Mouse (Mus musculus): ENCODE data around the gene Stra8. TPM values are rescaled to one million over a fixed set of nuclear protein-coding genes. Genes with fewer than 3 reads are reported as not detected.

Stra8 gene
- polyA plus RNA-seq (2014; fragmentation: Illumina TruSeq; extraction: RNeasy Lipid Tissue Mini Kit (QIAGEN cat#74804); ENCODE audit: low read depth, low replicate concordance) = not detected

DNA sequence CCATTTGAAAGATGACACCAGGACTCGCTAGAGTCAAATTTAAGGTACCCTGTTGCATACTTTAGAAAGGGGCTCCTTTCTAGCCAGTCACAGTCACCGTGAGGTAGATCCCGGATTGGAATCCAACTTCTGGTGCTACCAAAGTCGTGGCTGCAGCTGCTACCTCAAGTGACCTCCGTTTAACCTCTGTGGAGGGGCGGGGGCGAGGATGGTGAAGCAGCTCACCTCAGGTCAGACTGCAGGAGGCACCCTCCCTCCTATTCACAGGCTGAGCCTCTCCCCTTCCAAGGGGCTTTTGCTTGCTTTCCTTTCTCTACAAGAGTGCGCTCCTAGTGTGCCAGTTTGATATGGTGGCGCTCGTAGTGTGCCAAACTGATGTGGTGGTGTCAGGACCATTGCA is at the start of gene Stra8:
TSS of gene Stra8 (plus strand) at position 208 of the 400 bp plus-strand sequence.

DNA sequence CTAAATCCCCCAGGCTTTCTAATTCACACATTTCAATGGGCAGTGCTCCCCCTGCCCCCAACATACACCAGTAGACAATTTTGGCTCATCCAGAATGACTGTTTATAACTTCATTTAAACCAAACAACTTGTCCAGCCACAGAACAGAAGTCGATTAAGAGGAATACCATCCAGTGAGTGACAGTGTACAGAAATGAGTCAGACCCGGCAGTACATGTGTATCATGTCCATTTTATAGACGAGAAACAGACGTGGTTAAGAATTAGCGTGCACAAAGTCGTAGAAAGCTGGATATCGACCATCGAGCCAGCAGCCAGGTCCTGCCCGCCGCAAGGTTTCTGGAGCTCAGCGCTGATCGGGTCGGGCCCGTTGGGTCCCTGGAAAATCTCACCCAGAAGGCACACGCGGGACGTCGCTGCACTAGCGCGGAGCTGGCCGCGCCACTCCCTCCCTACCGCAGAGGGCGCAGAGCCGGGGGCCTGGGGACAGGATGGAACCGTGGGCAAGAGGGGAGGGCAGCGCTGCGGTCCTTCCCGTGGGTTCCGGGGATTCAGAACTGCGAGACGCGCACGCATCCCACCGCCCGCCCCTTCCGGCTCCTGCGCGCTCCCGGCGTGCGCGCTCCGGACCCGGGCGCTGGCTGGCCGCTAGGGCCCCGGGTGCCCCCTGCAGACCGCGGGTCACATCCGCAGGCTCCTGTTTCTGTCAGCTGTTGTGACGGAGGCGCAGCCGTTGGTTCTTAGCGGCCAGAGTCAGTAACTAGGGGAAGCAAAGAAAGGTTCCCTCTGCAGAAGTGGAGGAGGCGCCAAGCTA is 42.2 kb upstream of the Stra8 start, which contains the start of gene Cyren:
TSS of gene Cyren (minus strand) at position 552 of the 813 bp plus-strand sequence.

DNA sequence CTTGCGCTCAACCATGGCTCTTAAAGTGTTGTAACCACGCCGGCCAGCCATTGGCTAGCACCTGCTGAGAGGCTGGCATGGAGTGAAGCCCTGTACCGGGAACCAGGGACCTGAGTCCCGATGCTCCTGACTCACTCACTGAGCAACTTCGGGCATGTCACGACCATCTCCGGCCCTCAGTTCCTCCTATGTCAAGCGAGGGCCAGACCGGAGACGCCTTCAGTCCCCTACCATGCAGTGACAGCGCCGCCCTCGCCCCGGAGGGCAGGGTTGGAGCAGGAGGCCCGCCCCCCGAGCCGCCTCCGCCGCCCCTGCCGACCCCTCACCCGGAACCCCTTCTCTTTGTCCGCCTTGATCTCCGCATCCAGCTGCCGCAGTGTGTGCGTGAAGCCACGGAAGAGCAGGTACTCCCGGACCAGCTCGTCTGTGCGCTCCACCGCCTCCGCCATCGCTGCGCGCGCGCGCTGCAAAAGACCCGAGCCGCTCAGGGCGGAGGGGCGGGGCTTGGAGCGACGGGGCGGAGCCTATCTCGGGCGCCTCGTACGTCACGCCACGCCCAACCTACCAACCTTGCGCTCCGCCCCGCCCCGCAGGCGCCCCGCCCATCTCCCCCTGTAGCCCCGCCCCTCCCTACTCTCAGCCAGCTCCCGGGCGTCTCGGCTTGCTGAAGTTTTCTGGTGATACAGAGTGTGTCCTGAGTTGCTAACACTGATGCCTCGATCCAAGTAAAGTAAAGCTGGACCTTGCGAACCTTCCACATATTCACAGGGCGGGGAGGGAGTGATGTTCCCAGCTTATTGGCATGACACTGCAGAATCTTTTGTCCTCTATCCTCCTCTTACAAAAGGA is 9.4 kb upstream of the Stra8 start, which contains the start of gene Wdr91:
TSS of gene Wdr91 (minus strand) at position 506 of the 849 bp plus-strand sequence.

DNA sequence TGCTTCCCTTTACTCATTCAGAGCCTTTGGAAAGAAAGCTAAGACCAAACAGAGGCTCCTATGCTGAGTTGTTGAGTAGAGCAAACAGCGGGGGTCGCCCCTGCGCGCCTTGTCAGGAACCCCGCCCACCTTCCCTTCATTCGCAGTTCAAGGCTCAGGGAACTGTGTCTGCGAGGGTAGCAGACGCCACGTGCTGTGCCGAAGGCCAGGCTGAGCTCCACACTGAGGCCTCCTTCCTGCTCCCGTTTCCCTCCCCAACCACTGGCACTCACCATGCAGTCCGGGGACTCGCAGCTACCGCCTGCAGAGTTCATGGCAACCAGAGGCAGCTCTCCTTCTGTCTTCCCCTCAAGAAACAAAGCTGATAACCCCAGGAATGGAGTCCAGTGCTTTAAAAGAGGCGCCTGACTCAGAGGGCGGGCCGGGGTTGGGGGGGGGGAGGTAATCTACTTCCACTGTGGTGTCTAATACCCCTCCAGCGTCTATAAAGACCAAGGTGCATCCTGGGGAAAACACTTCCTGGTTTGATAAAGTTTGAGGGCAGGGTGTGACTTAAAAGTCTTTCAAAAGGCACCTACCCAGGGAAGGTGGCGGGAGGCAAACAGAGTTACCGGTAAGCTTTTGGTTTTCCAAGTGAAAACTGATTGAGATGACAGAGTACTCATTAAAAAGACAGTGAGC is 68.3 kb downstream of the Stra8 start, which contains the start of gene Slc23a4:
TSS of gene Slc23a4 (minus strand) at position 324 of the 681 bp plus-strand sequence.

Other genes starting within 250 kb of the Stra8 start
- 18.0 TPM for gene Agbl3, start 139.7 kb upstream of the Stra8 start, polyA plus RNA-seq (2014; fragmentation: Illumina TruSeq; extraction: RNeasy Lipid Tissue Mini Kit (QIAGEN cat#74804); ENCODE audit: low read depth, low replicate concordance)
- 27.3 TPM for gene Tmem140, start 57.0 kb upstream of the Stra8 start, polyA plus RNA-seq (2014; fragmentation: Illumina TruSeq; extraction: RNeasy Lipid Tissue Mini Kit (QIAGEN cat#74804); ENCODE audit: low read depth, low replicate concordance)
- gene Cyren, start 42.1 kb upstream of the Stra8 start, polyA plus RNA-seq (2014; fragmentation: Illumina TruSeq; extraction: RNeasy Lipid Tissue Mini Kit (QIAGEN cat#74804); ENCODE audit: low read depth, low replicate concordance) = 7.3 TPM
- 11.7 TPM for gene Wdr91, start 9.3 kb upstream of the Stra8 start, polyA plus RNA-seq (2014; fragmentation: Illumina TruSeq; extraction: RNeasy Lipid Tissue Mini Kit (QIAGEN cat#74804); ENCODE audit: low read depth, low replicate concordance)
- 6.6 TPM for gene Slc23a4, start 68.2 kb downstream of the Stra8 start, polyA plus RNA-seq (2014; fragmentation: Illumina TruSeq; extraction: RNeasy Lipid Tissue Mini Kit (QIAGEN cat#74804); ENCODE audit: low read depth, low replicate concordance)
- 15.2 TPM for gene Cnot4, start 213.6 kb downstream of the Stra8 start, polyA plus RNA-seq (2014; fragmentation: Illumina TruSeq; extraction: RNeasy Lipid Tissue Mini Kit (QIAGEN cat#74804); ENCODE audit: low read depth, low replicate concordance)